Mouse (Mus musculus): Measurements from ENCODE around the gene Gm17387. TPM values are rescaled to one million over a fixed set of nuclear protein-coding genes. Genes with fewer than 3 reads are reported as not detected.

The Gm17387 gene
- not detected for polyA plus RNA-seq (2017; shearing (Covaris generic))

GRCm38 (mm10) chr7:141028831-141029230 is at the start of gene Gm17387:
Gm17387 (plus strand) TSS chr7:141029131.

GRCm38 (mm10) chr7:141010593-141010992 is 18.3 kb upstream of the Gm17387 start, which contains the start of gene Ifitm3:
Ifitm3 (minus strand) TSS chr7:141010770.

GRCm38 (mm10) chr7:141017824-141018223 is 11.1 kb upstream of the Gm17387 start, which contains the start of gene Ifitm6:
Ifitm6 (minus strand) TSS chr7:141017924.

GRCm38 (mm10) chr7:141060426-141061242 is 31.7 kb downstream of the Gm17387 start, which contains the start of gene B4galnt4:
B4galnt4 (plus strand) TSS chr7:141061104.

GRCm38 (mm10) chr7:141077841-141078240 is 48.9 kb downstream of the Gm17387 start, which contains the start of gene Pkp3:
Pkp3 (plus strand) TSS chr7:141078218.

Other genes starting within 250 kb of the Gm17387 start
- 0.47 TPM for gene Syce1, start 241.3 kb upstream of the Gm17387 start, polyA plus RNA-seq (2017; shearing (Covaris generic))
- 0.11 TPM for gene Zfp941, start 207.0 kb upstream of the Gm17387 start, polyA plus RNA-seq (2017; shearing (Covaris generic))
- gene Urah, start 194.1 kb upstream of the Gm17387 start, polyA plus RNA-seq (2017; shearing (Covaris generic)) = not detected
- gene Scgb1c1, start 183.6 kb upstream of the Gm17387 start, polyA plus RNA-seq (2017; shearing (Covaris generic)) = not detected
- not detected for gene Odf3, start 181.3 kb upstream of the Gm17387 start, polyA plus RNA-seq (2017; shearing (Covaris generic))
- not detected for gene Gm45785, start 172.8 kb upstream of the Gm17387 start, polyA plus RNA-seq (2017; shearing (Covaris generic))
- 93.6 TPM for gene Ric8a, start 172.2 kb upstream of the Gm17387 start, polyA plus RNA-seq (2017; shearing (Covaris generic))
- gene Bet1l, start 171.6 kb upstream of the Gm17387 start, polyA plus RNA-seq (2017; shearing (Covaris generic)) = 48.0 TPM
- gene Psmd13, start 147.2 kb upstream of the Gm17387 start, polyA plus RNA-seq (2017; shearing (Covaris generic)) = 144 TPM
- gene Sirt3, start 146.8 kb upstream of the Gm17387 start, polyA plus RNA-seq (2017; shearing (Covaris generic)) = 6.2 TPM
- not detected for gene Cox8b, start 128.7 kb upstream of the Gm17387 start, polyA plus RNA-seq (2017; shearing (Covaris generic))
- gene Nlrp6, start 108.2 kb upstream of the Gm17387 start, polyA plus RNA-seq (2017; shearing (Covaris generic)) = not detected
- gene Pgghg, start 87.7 kb upstream of the Gm17387 start, polyA plus RNA-seq (2017; shearing (Covaris generic)) = 11.9 TPM
- not detected for gene Ifitm5, start 78.8 kb upstream of the Gm17387 start, polyA plus RNA-seq (2017; shearing (Covaris generic))
- not detected for gene Gm45717, start 73.2 kb upstream of the Gm17387 start, polyA plus RNA-seq (2017; shearing (Covaris generic))
- gene Ifitm2, start 73.1 kb upstream of the Gm17387 start, polyA plus RNA-seq (2017; shearing (Covaris generic)) = not detected
- gene Ifitm1, start 61.9 kb upstream of the Gm17387 start, polyA plus RNA-seq (2017; shearing (Covaris generic)) = not detected
- not detected for gene Ifitm3, start 18.4 kb upstream of the Gm17387 start, polyA plus RNA-seq (2017; shearing (Covaris generic))
- not detected for gene Ifitm6, start 11.2 kb upstream of the Gm17387 start, polyA plus RNA-seq (2017; shearing (Covaris generic))
- 0.85 TPM for gene B4galnt4, start 32.0 kb downstream of the Gm17387 start, polyA plus RNA-seq (2017; shearing (Covaris generic))
- 95.4 TPM for gene Pkp3, start 49.1 kb downstream of the Gm17387 start, polyA plus RNA-seq (2017; shearing (Covaris generic))
- 73.6 TPM for gene Sigirr, start 71.4 kb downstream of the Gm17387 start, polyA plus RNA-seq (2017; shearing (Covaris generic))
- gene Ano9, start 88.7 kb downstream of the Gm17387 start, polyA plus RNA-seq (2017; shearing (Covaris generic)) = not detected
- gene Ptdss2, start 93.3 kb downstream of the Gm17387 start, polyA plus RNA-seq (2017; shearing (Covaris generic)) = 8.6 TPM
- 49.7 TPM for gene Rnh1, start 143.7 kb downstream of the Gm17387 start, polyA plus RNA-seq (2017; shearing (Covaris generic))
- gene Hras, start 164.9 kb downstream of the Gm17387 start, polyA plus RNA-seq (2017; shearing (Covaris generic)) = 25.1 TPM
- gene Lrrc56, start 165.0 kb downstream of the Gm17387 start, polyA plus RNA-seq (2017; shearing (Covaris generic)) = 2.3 TPM
- gene Lmntd2, start 184.9 kb downstream of the Gm17387 start, polyA plus RNA-seq (2017; shearing (Covaris generic)) = 6.6 TPM
- gene Rassf7, start 186.7 kb downstream of the Gm17387 start, polyA plus RNA-seq (2017; shearing (Covaris generic)) = 10.0 TPM
- 112 TPM for gene Phrf1, start 199.7 kb downstream of the Gm17387 start, polyA plus RNA-seq (2017; shearing (Covaris generic))
- gene Irf7, start 237.3 kb downstream of the Gm17387 start, polyA plus RNA-seq (2017; shearing (Covaris generic)) = 103 TPM
- not detected for gene Cdhr5, start 247.7 kb downstream of the Gm17387 start, polyA plus RNA-seq (2017; shearing (Covaris generic))

Data from naive thymus-derived CD4-positive, alpha-beta T cell, adult 5 months (primary cell).